Mouse (Mus musculus): Measurements from ENCODE around the gene Nkain4.
A peak's percentile ranks its signal among the peaks of the same experiment; 100 is the strongest.

Nkain4 gene

GRCm38 (mm10) chr2:180892841-180893521, 61.5 kb downstream of the Nkain4 start:
- DNase-seq: peak; percentile 11 to 30

GRCm38 (mm10) chr2:180891835-180892323, 62.6 kb downstream of the Nkain4 start:
- no peak for DNase-seq

- no peak for DNase-seq
Observed at GRCm38 (mm10) chr2:180891075-180891834, 63.2 kb downstream of the Nkain4 start.

- DNase-seq: no peak
Observed at GRCm38 (mm10) chr2:180890422-180891074, 64.0 kb downstream of the Nkain4 start.

- DNase-seq: no peak
Observed at GRCm38 (mm10) chr2:180889921-180890280, 64.6 kb downstream of the Nkain4 start.

- no peak for DNase-seq
Observed at GRCm38 (mm10) chr2:180889271-180889920, 65.1 kb downstream of the Nkain4 start.

GRCm38 (mm10) chr2:180885270-180885669, 69.2 kb downstream of the Nkain4 start:
- DNase-seq: no peak

Measured in thymus, postnatal 36 days (tissue).